Mouse (Mus musculus): Measurements from ENCODE around the gene Dip2c. TPM values are rescaled to one million over a fixed set of nuclear protein-coding genes. Genes with fewer than 3 reads are reported as not detected.

Dip2c gene
- total RNA-seq, 1 experiment: 10.6 TPM

DNA sequence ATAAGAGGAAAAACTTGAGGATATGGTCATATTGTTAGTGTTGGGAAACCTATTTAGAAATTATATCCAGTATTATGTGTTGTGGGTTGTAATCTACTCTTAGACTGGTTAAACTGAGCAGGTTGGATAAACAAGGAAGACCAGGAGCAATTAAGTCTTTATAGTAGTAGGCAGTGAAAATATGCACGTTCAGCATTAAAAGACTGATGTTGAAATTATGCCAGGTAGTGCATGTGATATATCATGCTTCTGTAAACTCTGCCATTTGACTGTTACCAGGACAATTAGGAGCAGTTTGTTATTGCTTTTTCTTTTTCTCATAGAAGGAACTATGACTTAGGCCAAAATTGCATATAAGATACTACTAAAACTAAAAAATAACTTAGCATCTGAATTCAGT is 285.8 kb downstream of the Dip2c start:
- no peaks in the 10 kb centered on the region for H3K36me3 ChIP-seq (ENCODE audit: control insufficient read depth, insufficient read depth, low read length, poor library complexity, severe bottlenecking)
- no peak overlapping the region for H3K27ac ChIP-seq (ENCODE audit: insufficient read depth, low read depth, low read length, poor library complexity, severe bottlenecking)
- in situ Hi-C loops (cut with MboI; ENCODE audit: low sequenced_read_pairs in 2 of 2, unreplicated experiment in 2 of 2): no loop called here
- no peak overlapping the region for H3K9ac ChIP-seq (ENCODE audit: insufficient read depth, low read depth, low read length, poor library complexity, severe bottlenecking)
- no peaks in the 10 kb centered on the region for H3K4me1 ChIP-seq (ENCODE audit: control insufficient read depth in 2 of 2, insufficient read depth in 2 of 2, low read length in 2 of 2, poor library complexity in 1 of 2)
- H3K4me3 ChIP-seq (ENCODE audit: insufficient read depth in 1 of 2, low read depth in 1 of 2, low read length in 2 of 2, poor library complexity in 1 of 2, severe bottlenecking in 1 of 2): no peak overlapping the region
- no peaks in the 10 kb centered on the region for H3K9me3 ChIP-seq (ENCODE audit: control insufficient read depth, insufficient read depth, low read depth, low read length)
- no peak for DNase-seq (ENCODE audit: low read depth, low spot score)
- no peak for TF ChIP-seq CHD2 (IDR thresholded peaks at IDR 0.05; ENCODE audit: low read depth, low read length)
- no peak for TF ChIP-seq ZC3H11A (IDR thresholded peaks at IDR 0.05; ENCODE audit: borderline replicate concordance, low read depth, low read length)
- no peak for TF ChIP-seq ZNF384 (IDR thresholded peaks at IDR 0.05; ENCODE audit: low read depth, low read length)
- peak; percentile 56; the same call in 1 of the 2 replicates for TF ChIP-seq MAFK (IDR thresholded peaks at IDR 0.05; ENCODE audit: insufficient read depth, low read depth, low read length)
- TF ChIP-seq HCFC1 (IDR thresholded peaks at IDR 0.05; ENCODE audit: borderline replicate concordance, insufficient read depth, low read length): no peak

DNA sequence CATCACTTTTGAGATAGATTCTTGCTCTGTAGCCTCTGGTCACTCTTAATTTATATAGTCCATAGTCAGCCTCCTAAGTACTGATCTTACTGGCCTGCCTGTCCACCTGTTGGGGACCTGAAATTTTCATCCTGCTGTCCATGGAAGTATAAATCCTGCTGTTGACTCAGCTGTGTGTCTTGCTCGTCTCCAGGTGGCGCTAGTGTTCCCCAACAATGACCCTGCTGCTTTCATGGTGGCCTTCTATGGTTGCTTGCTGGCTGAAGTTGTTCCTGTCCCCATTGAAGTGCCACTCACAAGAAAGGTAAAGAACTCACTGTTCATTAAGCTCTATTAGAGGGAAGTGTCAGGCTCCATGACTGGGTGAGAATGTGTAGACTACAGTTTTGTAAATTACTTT is 286.6 kb downstream of the Dip2c start:
- Histone ChIP-seq H3K36me3 (ENCODE audit: control insufficient read depth, insufficient read depth, low read length, poor library complexity, severe bottlenecking) (no peaks in the 10 kb centered on the region), H3K4me1 (ENCODE audit: control insufficient read depth in 2 of 2, insufficient read depth in 2 of 2, low read length in 2 of 2, poor library complexity in 1 of 2) (no peaks in the 10 kb centered on the region), H3K4me3 (ENCODE audit: insufficient read depth in 1 of 2, low read depth in 1 of 2, low read length in 2 of 2, poor library complexity in 1 of 2, severe bottlenecking in 1 of 2) (no peak overlapping the region), H3K27ac (ENCODE audit: insufficient read depth, low read depth, low read length, poor library complexity, severe bottlenecking) (no peak overlapping the region), H3K9ac (ENCODE audit: insufficient read depth, low read depth, low read length, poor library complexity, severe bottlenecking) (no peak overlapping the region), H3K9me3 (ENCODE audit: control insufficient read depth, insufficient read depth, low read depth, low read length) (no peaks in the 10 kb centered on the region)
- DNase-seq (ENCODE audit: low read depth, low spot score): peak; percentile 54
- no peak for TF ChIP-seq ZNF384 (IDR thresholded peaks at IDR 0.05; ENCODE audit: low read depth, low read length)
- no peak for TF ChIP-seq HCFC1 (IDR thresholded peaks at IDR 0.05; ENCODE audit: borderline replicate concordance, insufficient read depth, low read length)
- peak; percentile 62; the same call in 1 of the 2 replicates for TF ChIP-seq MAFK (IDR thresholded peaks at IDR 0.05; ENCODE audit: insufficient read depth, low read depth, low read length)
- TF ChIP-seq CHD2 (IDR thresholded peaks at IDR 0.05; ENCODE audit: low read depth, low read length): no peak
- TF ChIP-seq ZC3H11A (IDR thresholded peaks at IDR 0.05; ENCODE audit: borderline replicate concordance, low read depth, low read length): peak; percentile 51; the same call in 1 of the 2 replicates
- in situ Hi-C loops (cut with MboI; ENCODE audit: low sequenced_read_pairs in 2 of 2, unreplicated experiment in 2 of 2): no loop called here

DNA sequence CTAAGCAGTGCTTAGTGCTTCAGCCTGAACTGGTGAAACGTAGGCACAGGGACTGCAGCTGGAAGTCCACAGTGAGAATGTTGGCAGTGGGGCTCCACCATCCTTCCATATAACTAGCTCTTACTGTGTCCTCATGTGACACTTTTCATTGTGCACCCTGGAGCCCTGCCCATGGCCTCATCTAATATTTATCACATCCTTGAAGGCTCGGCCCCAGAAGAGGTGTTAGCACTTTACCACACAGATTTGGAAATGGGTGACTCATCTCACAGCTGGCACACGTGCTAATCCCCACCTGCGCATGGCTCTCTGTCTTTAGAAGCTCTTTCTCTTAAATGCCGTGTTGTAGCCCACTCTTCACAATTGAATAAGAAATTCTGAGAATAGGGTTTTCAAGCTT is 292.5 kb downstream of the Dip2c start:
- Histone ChIP-seq H3K9ac (ENCODE audit: insufficient read depth, low read depth, low read length, poor library complexity, severe bottlenecking) (no peak overlapping the region), H3K9me3 (ENCODE audit: control insufficient read depth, insufficient read depth, low read depth, low read length) (no peaks in the 10 kb centered on the region), H3K4me3 (ENCODE audit: insufficient read depth in 1 of 2, low read depth in 1 of 2, low read length in 2 of 2, poor library complexity in 1 of 2, severe bottlenecking in 1 of 2) (no peak overlapping the region), H3K27ac (ENCODE audit: insufficient read depth, low read depth, low read length, poor library complexity, severe bottlenecking) (no peak overlapping the region), H3K36me3 (ENCODE audit: control insufficient read depth, insufficient read depth, low read length, poor library complexity, severe bottlenecking) (peaks cover 4% of the 10 kb centered on the region; the same call in 1 of the 2 replicates), H3K4me1 (ENCODE audit: control insufficient read depth in 2 of 2, insufficient read depth in 2 of 2, low read length in 2 of 2, poor library complexity in 1 of 2) (no peaks in the 10 kb centered on the region)
- no peak for DNase-seq (ENCODE audit: low read depth, low spot score)
- no peak for TF ChIP-seq CHD2 (IDR thresholded peaks at IDR 0.05; ENCODE audit: low read depth, low read length)
- no peak for TF ChIP-seq HCFC1 (IDR thresholded peaks at IDR 0.05; ENCODE audit: borderline replicate concordance, insufficient read depth, low read length)
- TF ChIP-seq ZNF384 (IDR thresholded peaks at IDR 0.05; ENCODE audit: low read depth, low read length): no peak
- TF ChIP-seq MAFK (IDR thresholded peaks at IDR 0.05; ENCODE audit: insufficient read depth, low read depth, low read length): no peak
- TF ChIP-seq ZC3H11A (IDR thresholded peaks at IDR 0.05; ENCODE audit: borderline replicate concordance, low read depth, low read length): no peak
- in situ Hi-C loops (cut with MboI; ENCODE audit: low sequenced_read_pairs in 2 of 2, unreplicated experiment in 2 of 2): no loop called here

DNA sequence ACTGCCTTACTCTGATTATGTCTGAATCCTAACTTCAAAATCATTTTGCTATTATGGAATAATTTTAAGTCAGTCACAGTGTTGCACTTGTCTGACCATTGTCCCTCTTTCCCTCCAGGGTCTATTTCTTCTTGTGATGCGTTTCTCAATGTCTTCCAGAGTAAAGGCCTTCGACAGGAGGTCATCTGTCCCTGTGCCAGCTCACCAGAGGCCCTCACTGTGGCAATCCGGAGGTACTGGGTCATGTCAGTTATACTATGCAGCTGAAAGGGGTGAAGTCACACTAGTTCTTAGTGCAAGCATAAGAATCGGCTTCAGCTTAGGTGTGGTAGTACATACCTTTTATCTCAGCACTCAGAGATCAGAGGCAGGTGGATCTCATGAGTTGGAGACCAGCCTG is 300.4 kb downstream of the Dip2c start:
- no peak for DNase-seq (ENCODE audit: low read depth, low spot score)
- H3K9me3 ChIP-seq (ENCODE audit: control insufficient read depth, insufficient read depth, low read depth, low read length): no peaks in the 10 kb centered on the region
- H3K4me3 ChIP-seq (ENCODE audit: insufficient read depth in 1 of 2, low read depth in 1 of 2, low read length in 2 of 2, poor library complexity in 1 of 2, severe bottlenecking in 1 of 2): no peak overlapping the region
- no peak overlapping the region for H3K27ac ChIP-seq (ENCODE audit: insufficient read depth, low read depth, low read length, poor library complexity, severe bottlenecking)
- TF ChIP-seq MAFK (IDR thresholded peaks at IDR 0.05; ENCODE audit: insufficient read depth, low read depth, low read length) (no peak), ZC3H11A (IDR thresholded peaks at IDR 0.05; ENCODE audit: borderline replicate concordance, low read depth, low read length) (no peak), ZNF384 (IDR thresholded peaks at IDR 0.05; ENCODE audit: low read depth, low read length) (no peak), CHD2 (IDR thresholded peaks at IDR 0.05; ENCODE audit: low read depth, low read length) (no peak), HCFC1 (IDR thresholded peaks at IDR 0.05; ENCODE audit: borderline replicate concordance, insufficient read depth, low read length) (no peak)
- H3K36me3 ChIP-seq (ENCODE audit: control insufficient read depth, insufficient read depth, low read length, poor library complexity, severe bottlenecking): no peaks in the 10 kb centered on the region; the same call in 1 of the 2 replicates
- in situ Hi-C loops (cut with MboI; ENCODE audit: low sequenced_read_pairs in 2 of 2, unreplicated experiment in 2 of 2): no loop called here
- peaks cover 0 to 1% of the 10 kb centered on the region in 2 experiments; a peak in 1 of 4 replicates for H3K4me1 ChIP-seq (ENCODE audit: control insufficient read depth in 2 of 2, insufficient read depth in 2 of 2, low read length in 2 of 2, poor library complexity in 1 of 2)
- no peak overlapping the region for H3K9ac ChIP-seq (ENCODE audit: insufficient read depth, low read depth, low read length, poor library complexity, severe bottlenecking)

Data from ES-E14 (cell line).